Mouse (Mus musculus) c-Kit-positive CD71-positive TER-119-negative erythroid progenitor cells, embryonic 14.5 days (primary cell): ENCODE measurements around the gene Wnt3a.
A peak's percentile ranks its signal among the peaks of the same experiment; 100 is the strongest.
"Not testable (repeated sequence)": the region's sequence is repeated elsewhere in the genome, so short reads cannot be mapped to it uniquely, and the experiment has no call there.

ENCODE experiments used
- DNase-seq: peaks from one replicate; pipeline ENCODE4 v3.0.0-alpha.2; 2013; ENCODE audit warnings: low read depth

Gene Wnt3a

GRCm38 (mm10) chr11:59218389-59218998, 72.1 kb downstream of the Wnt3a start:
- DNase-seq, result no peak

GRCm38 (mm10) chr11:59216955-59217354, 73.6 kb downstream of the Wnt3a start:
- no peak for DNase-seq

GRCm38 (mm10) chr11:59212892-59213494, 77.6 kb downstream of the Wnt3a start:
- DNase-seq, result no peak

- not testable (repeated sequence) for DNase-seq
Observed at GRCm38 (mm10) chr11:59212320-59212719, 78.2 kb downstream of the Wnt3a start.

GRCm38 (mm10) chr11:59211561-59211960, 79.0 kb downstream of the Wnt3a start:
- not testable (repeated sequence) for DNase-seq

- no peak for DNase-seq
Observed at GRCm38 (mm10) chr11:59210020-59210419, 80.5 kb downstream of the Wnt3a start.

GRCm38 (mm10) chr11:59209580-59209979, 81.0 kb downstream of the Wnt3a start:
- DNase-seq, result no peak

- peak; percentile 77 for DNase-seq
Observed at GRCm38 (mm10) chr11:59209003-59209441, 81.5 kb downstream of the Wnt3a start.

- peak; percentile 90 for DNase-seq
Observed at GRCm38 (mm10) chr11:59208153-59208831, 82.3 kb downstream of the Wnt3a start, which contains the start of gene 2310033P09Rik. 2310033P09Rik (plus strand) TSS chr11:59208321.

- DNase-seq, result peak; percentile 89
Observed at GRCm38 (mm10) chr11:59202081-59202995, 88.2 kb downstream of the Wnt3a start, which contains the start of gene Mrpl55. Mrpl55 (plus strand) TSS chr11:59202486.

- DNase-seq, result peak; percentile 38
Observed at GRCm38 (mm10) chr11:59201216-59202002, 89.1 kb downstream of the Wnt3a start.
